Mouse (Mus musculus) T-cell, adult 66 days (primary cell): ENCODE measurements around the gene Ccr5. TPM values are rescaled to one million over a fixed set of nuclear protein-coding genes. Genes with fewer than 3 reads are reported as not detected.

Source experiments
- total RNA-seq, 2 experiments: library from RNA; stranded (reverse); gene quantifications; 3 replicates in 1 of 2; 4 replicates in 1 of 2; pipeline ENCODE4 v1.2.4; 2023

Ccr5 gene
- total RNA-seq = 10 to 100 TPM; 24.0 to 24.8 TPM

DNA sequence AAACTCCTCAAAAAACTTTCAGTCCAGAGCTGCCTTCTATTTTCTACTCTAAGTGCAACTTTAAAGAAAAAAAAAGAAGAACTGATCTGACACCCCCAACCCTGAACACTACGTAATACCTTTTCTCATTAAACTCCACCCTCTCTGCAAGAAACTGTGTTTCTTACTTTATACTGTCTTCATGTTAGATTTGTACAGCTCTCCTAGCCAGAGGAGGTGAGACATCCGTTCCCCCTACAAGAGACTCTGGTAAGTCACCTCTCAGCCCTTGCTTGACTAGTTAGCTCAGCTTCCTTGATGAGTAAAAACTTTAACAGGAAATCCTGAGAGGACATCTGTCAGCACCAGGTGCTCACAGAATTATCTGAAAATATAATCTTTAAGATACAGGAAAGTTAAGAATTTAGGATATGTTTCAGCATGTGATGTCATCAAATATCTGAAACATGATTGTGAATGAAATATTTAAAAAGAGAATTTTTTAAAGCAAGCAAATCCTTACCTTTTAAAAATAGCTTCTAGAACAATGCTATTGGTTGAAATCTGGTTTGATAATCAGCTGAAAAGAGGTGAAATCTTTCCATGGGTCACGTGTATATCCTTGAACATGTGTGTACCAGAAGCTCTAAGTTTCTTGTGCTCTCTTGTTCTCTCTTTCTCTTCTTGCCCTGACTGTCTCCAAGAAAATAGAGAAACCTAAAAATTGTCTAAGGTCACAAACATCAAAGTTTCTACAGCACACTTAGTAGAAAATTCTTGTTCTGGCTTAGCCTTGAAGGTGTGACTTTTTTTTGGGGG lies at the start of gene Ccr5:
Gene Ccr5 (plus strand): TSS at position 157 of the 798 bp plus-strand sequence.

DNA sequence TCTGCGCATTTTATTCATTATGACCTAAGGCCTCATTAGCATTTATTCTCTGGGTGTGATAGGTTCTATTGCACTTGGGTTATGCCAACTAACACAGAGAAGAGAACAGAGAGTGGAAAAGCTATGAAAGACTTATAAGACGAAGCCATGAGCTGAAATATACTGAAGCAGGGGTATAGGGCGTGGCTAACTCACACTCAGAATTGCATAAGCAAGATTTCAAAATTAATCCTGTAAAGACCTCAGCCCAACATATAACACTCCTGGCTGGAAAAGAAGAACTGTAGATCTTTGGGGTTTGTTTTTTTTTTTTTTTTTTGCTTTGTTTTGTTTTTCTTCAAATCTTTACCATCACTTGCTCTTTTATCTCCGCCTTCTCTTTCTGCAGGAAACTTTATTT lies 19.6 kb upstream of the Ccr5 start, which contains the start of gene Ccr2:
Gene Ccr2 (plus strand): TSS at position 228 of the 400 bp plus-strand sequence.

Other genes starting within 250 kb of the Ccr5 start
- gene Ccr1, start 152.9 kb upstream of the Ccr5 start, total RNA-seq = under 1 TPM in 1 of 2 experiments, not detected in 1; 0.17 TPM
- gene Ccr1l1, start 143.1 kb upstream of the Ccr5 start, total RNA-seq = not detected
- gene Ccr3, start 99.6 kb upstream of the Ccr5 start, total RNA-seq = under 1 TPM; 0.33 to 0.87 TPM
- gene Ccr2, start 19.6 kb upstream of the Ccr5 start, total RNA-seq = 10 to 100 TPM in 1 of 2 experiments, 1 to 10 TPM in 1; 9.5 to 15.0 TPM
- gene 2010315B03Rik, start 191.2 kb downstream of the Ccr5 start, total RNA-seq = 10 to 100 TPM; 17.6 to 22.3 TPM